Comparison of ENCODE assay signal across 10 mouse cellular contexts in the genomic region with DNA sequence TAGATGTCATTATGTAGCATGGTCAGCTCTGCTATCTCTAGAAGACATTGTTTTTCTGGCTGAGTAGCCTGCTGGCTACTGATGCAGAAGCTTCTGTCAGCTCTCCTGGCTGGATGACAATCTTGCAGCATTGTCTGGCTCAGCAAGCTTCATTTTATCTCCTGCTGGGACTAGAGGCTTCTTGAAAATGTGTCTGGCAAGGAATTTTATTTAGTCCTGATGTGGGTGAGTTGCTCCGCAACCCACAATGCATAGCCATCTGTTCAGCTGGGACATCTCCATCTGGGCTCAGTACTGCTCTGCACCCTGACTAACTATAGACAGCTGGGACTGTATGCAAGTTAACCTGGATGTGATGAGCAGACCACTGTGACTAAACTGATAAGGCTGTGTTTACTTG.
DNase-seq lines count a peak whose midpoint lies in the region; ATAC-seq lines count a peak whose summit lies in the region.
"Had no signal": no experiment of that assay in that cellular context is flagged by ENCODE, and none has a peak within 500 bp of the region (broad histone marks: within the 10 kb centered on the region; RNA-seq: fewer than 3 reads in every experiment).

No protein-coding gene starts in this region.

- H3K4me3 ChIP-seq in forebrain, embryonic 16.5 days (replicated peaks; ENCODE audit: low read length), result no peak overlapping the region
- H3K4me3 ChIP-seq in limb, embryonic 10.5 days, result no peak overlapping the region
- H3K4me3 ChIP-seq: midbrain, embryonic 12.5 days had no signal

- 0 out of 2 replicates have a peak overlapping the region, but pooled peaks have one; percentile 37 for H3K27ac ChIP-seq in forebrain, embryonic 16.5 days (ENCODE audit: low read length)
- no peak overlapping the region for H3K27ac ChIP-seq in limb, embryonic 10.5 days
- H3K27ac ChIP-seq: midbrain, embryonic 12.5 days had no signal

- no peak overlapping the region for H3K9ac ChIP-seq in forebrain, embryonic 16.5 days (replicated peaks; ENCODE audit: low read depth, low read length)
- H3K9ac ChIP-seq: midbrain, embryonic 12.5 days had no signal

- 47% methylated on average over 1 of the region's 1 CpGs for WGBS in forebrain, embryonic 16.5 days
- WGBS in limb, embryonic 10.5 days, result 93% methylated on average over 1 of the region's 1 CpGs

- H3K9me3 ChIP-seq in forebrain, embryonic 16.5 days (ENCODE audit: control insufficient read depth, low read length), result no peaks in the 10 kb centered on the region
- no peaks in the 10 kb centered on the region for H3K9me3 ChIP-seq in limb, embryonic 10.5 days (replicated peaks)
- H3K9me3 ChIP-seq: midbrain, embryonic 12.5 days had no signal

- no peak overlapping the region for H3K4me2 ChIP-seq in forebrain, embryonic 16.5 days (ENCODE audit: low read length)
- H3K4me2 ChIP-seq: midbrain, embryonic 12.5 days had no signal

- H3K27me3 ChIP-seq in forebrain, embryonic 16.5 days (replicated peaks; ENCODE audit: control insufficient read depth, insufficient read depth, low read length), result no peaks in the 10 kb centered on the region
- H3K27me3 ChIP-seq in limb, embryonic 10.5 days (ENCODE audit: low read depth, poor library complexity, severe bottlenecking), result no peaks in the 10 kb centered on the region
- H3K27me3 ChIP-seq: midbrain, embryonic 12.5 days had no signal

- no peaks in the 10 kb centered on the region; the same call in 1 of the 2 replicates for H3K4me1 ChIP-seq in forebrain, embryonic 16.5 days (replicated peaks; ENCODE audit: control insufficient read depth, insufficient read depth, low read length)
- no peaks in the 10 kb centered on the region for H3K4me1 ChIP-seq in limb, embryonic 10.5 days
- H3K4me1 ChIP-seq: midbrain, embryonic 12.5 days had no signal

- no peaks in the 10 kb centered on the region for H3K36me3 ChIP-seq in forebrain, embryonic 16.5 days (ENCODE audit: control insufficient read depth, insufficient read depth)
- no peaks in the 10 kb centered on the region for H3K36me3 ChIP-seq in limb, embryonic 10.5 days
- H3K36me3 ChIP-seq: midbrain, embryonic 12.5 days had no signal

- peak; percentile 86 for ATAC-seq in forebrain, embryonic 16.5 days

- peak; percentile 18 for DNase-seq in embryo, embryonic 10 days (ENCODE audit: low spot score)
- no peak for DNase-seq in embryo, embryonic 9.5 days (ENCODE audit: extremely low spot score)
- peak; percentile 19 to 40 for DNase-seq in layer of hippocampus, postnatal 25 days (ENCODE audit: extremely low spot score in 1 of 2, low spot score in 1 of 2)
- peak; percentile 53 for DNase-seq in retina, embryonic 14.5 days (ENCODE audit: low spot score)
- no peak for DNase-seq in limb, embryonic 10.5 days (ENCODE audit: low spot score)
- no peak for DNase-seq in thymus, postnatal 10 days (ENCODE audit: low spot score in 2 of 2)
- no peak for DNase-seq in kidney, postnatal 36 days
- DNase-seq: thymus, postnatal 4 days had no signal

Comparison
In these comparisons a context has a peak if more than half of its experiments do, and no peak if none do; other contexts are left out.
1. DNase-seq: peak in embryo, embryonic 10 days (single experiment), layer of hippocampus, postnatal 25 days (2 of 2) and retina, embryonic 14.5 days (single experiment); none in embryo, embryonic 9.5 days (single experiment), limb, embryonic 10.5 days (single experiment), thymus, postnatal 10 days (0 of 2) and kidney, postnatal 36 days (0 of 2).